Mouse (Mus musculus) liver, adult 10 weeks (tissue): ENCODE data around the gene Gm9887. TPM values are rescaled to one million over a fixed set of nuclear protein-coding genes. Genes with fewer than 3 reads are reported as not detected.

Source experiments
- polyA plus RNA-seq: library from polyadenylated mRNA; stranded (reverse); fragments of 350-450 nt; fragmentation: Illumina TruSeq; extraction: RNeasy Lipid Tissue Mini Kit (QIAGEN cat#74804); gene quantifications from one replicate; pipeline ENCODE4 v1.2.3, GENCODE M21; 2014; ENCODE audit warnings: low read depth, low replicate concordance

Gm9887 gene
- polyA plus RNA-seq, result not detected

DNA sequence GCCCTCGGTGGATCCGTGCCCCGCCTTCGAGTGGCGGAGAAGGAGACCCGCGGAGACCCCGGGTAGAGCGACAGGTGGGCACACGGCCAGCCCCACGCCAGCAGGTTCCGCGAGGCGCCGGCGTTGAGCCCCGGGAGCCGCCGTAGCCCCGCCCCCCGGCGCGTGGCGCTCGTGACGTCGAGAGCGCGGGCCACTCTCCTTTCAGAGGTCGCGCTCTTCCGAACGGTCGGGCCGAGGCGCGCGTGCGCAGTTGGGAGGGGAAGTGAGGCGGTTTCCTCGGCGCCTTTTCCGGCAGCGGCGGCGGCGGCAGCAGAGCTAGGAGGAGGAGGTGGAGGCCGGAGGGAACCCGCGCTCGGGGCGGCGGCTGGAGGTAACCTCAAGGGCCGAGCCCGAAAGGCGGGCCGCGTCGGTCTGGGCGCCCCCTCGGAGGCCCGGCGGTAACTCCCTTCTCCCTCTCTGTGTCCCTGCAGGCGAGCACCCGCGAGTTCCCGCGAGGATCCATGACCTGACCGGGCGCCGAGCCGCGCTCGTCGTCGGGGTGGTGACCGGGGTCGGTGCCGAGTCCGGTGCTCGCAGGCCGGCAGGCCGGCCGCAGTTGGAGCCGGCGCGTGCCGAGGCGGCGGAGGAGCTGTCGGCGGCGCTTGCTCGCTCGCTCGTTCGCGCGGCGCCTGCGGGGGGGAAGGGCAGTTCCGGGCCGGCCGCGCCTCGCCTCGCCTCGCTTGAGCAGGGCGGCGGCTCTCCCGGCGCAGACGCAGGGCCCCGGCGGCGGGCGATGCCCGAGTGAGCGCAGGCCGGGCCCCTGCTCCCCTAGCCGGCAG, at the start of gene Gm9887, which contains the start of gene Arf6:
TSS of gene Gm9887 (minus strand) at position 605 of the 818 bp plus-strand sequence.
TSS of gene Arf6 (plus strand) at position 297 of the 818 bp plus-strand sequence.

GRCm38 (mm10) chr12:69356546-69357299, 15.5 kb downstream of the Gm9887 start, which contains the start of gene Nemf:
Gene Nemf, minus strand, starts transcription at chr12:69357165.

Other genes with a start within 250 kb of the Gm9887 start
- 27.2 TPM for gene Rps29, start 213.3 kb downstream of the Gm9887 start, polyA plus RNA-seq
- not detected for gene Lrr1, start 203.6 kb downstream of the Gm9887 start, polyA plus RNA-seq
- 179 TPM for gene Rpl36al, start 188.4 kb downstream of the Gm9887 start, polyA plus RNA-seq
- 53.9 TPM for gene Mgat2, start 188.3 kb downstream of the Gm9887 start, polyA plus RNA-seq
- 1.7 TPM for gene Gm49383, start 175.4 kb downstream of the Gm9887 start, polyA plus RNA-seq
- 0.77 TPM for gene Dnaaf2, start 174.0 kb downstream of the Gm9887 start, polyA plus RNA-seq
- gene Gm49384, start 168.2 kb downstream of the Gm9887 start, polyA plus RNA-seq, result 3.3 TPM
- gene Pole2, start 144.3 kb downstream of the Gm9887 start, polyA plus RNA-seq, result 0.85 TPM
- gene Klhdc1, start 131.3 kb downstream of the Gm9887 start, polyA plus RNA-seq, result 0.61 TPM
- gene Klhdc2, start 75.8 kb downstream of the Gm9887 start, polyA plus RNA-seq, result 48.6 TPM
- gene Nemf, start 15.3 kb downstream of the Gm9887 start, polyA plus RNA-seq, result 32.8 TPM
- 23.5 TPM for gene Arf6, start 308 bp downstream of the Gm9887 start, polyA plus RNA-seq
- 5.8 TPM for gene Vcpkmt, start 210.6 kb upstream of the Gm9887 start, polyA plus RNA-seq